Mouse (Mus musculus) heart, embryonic 13.5 days (tissue): Measurements from ENCODE around the gene Insrr. TPM values are rescaled to one million over a fixed set of nuclear protein-coding genes. Genes with fewer than 3 reads are reported as not detected.
A peak's percentile ranks its signal among the peaks of the same experiment; 100 is the strongest.

Experiments
- ATAC-seq: fragments of 200-750 bp; cut with Nextera tagmentation; 2 replicates; pipeline ENCODE4 v1.8.0; 2017; ENCODE audit warnings: moderate TSS enrichment; ENCODE audit not compliant: insufficient number of reproducible peaks, low FRiP score, low TSS enrichment; ENCODE audit errors: extremely low read depth
- H3K27ac ChIP-seq: fragments of 300-500 bp; sonication (generic); replicated peaks from 2 replicates; pipeline ENCODE4 v1.5.1; 2015; ENCODE audit warnings: moderate library complexity, mild to moderate bottlenecking, inconsistent platforms
- H3K27me3 ChIP-seq: fragments of 300-500 bp; sonication (generic); replicated peaks from 2 replicates; pipeline ENCODE4 v1.6.1; 2015; ENCODE audit warnings: mild to moderate bottlenecking, inconsistent platforms
- H3K36me3 ChIP-seq: fragments of 300-500 bp; sonication (generic); 2 replicates; pipeline ENCODE4 v1.6.1; 2015; ENCODE audit warnings: mild to moderate bottlenecking, inconsistent platforms
- H3K4me1 ChIP-seq: fragments of 300-500 bp; sonication (generic); 2 replicates; pipeline ENCODE4 v1.6.1; 2015; ENCODE audit warnings: inconsistent platforms
- H3K4me2 ChIP-seq: fragments of 300-500 bp; sonication (generic); 2 replicates; pipeline ENCODE4 v1.6.1; 2015; ENCODE audit warnings: inconsistent platforms, mild to moderate bottlenecking, moderate library complexity
- H3K4me3 ChIP-seq: fragments of 300-500 bp; sonication (generic); 2 replicates; pipeline ENCODE4 v1.5.1; 2015; ENCODE audit warnings: moderate library complexity, mild to moderate bottlenecking, inconsistent platforms
- H3K9ac ChIP-seq: fragments of 300-500 bp; sonication (generic); 2 replicates; pipeline ENCODE4 v1.6.1; 2015; ENCODE audit warnings: inconsistent platforms, mild to moderate bottlenecking, moderate library complexity
- H3K9me3 ChIP-seq: fragments of 300-500 bp; sonication (generic); 2 replicates; pipeline ENCODE4 v1.6.1; 2016; ENCODE audit warnings: inconsistent platforms
- WGBS: fragments of 180-500 bp; shearing (Covaris S2); methylation state at CpG from one replicate; pipeline ENCODE4 v1.1.7; 2015; ENCODE audit warnings: mixed read lengths; 5-methylcytosine and 5-hydroxymethylcytosine counted together
- polyA plus RNA-seq: library from polyadenylated mRNA; unstranded; fragments of >200 nt; fragmentation: Nextera tagmentation; extraction: Ambion mirVana; gene quantifications from 2 replicates; pipeline ENCODE4 v1.2.1, GENCODE M21; 2015

The Insrr gene
- polyA plus RNA-seq, 1 experiment from 2014 or later, result 0.08 TPM

DNA sequence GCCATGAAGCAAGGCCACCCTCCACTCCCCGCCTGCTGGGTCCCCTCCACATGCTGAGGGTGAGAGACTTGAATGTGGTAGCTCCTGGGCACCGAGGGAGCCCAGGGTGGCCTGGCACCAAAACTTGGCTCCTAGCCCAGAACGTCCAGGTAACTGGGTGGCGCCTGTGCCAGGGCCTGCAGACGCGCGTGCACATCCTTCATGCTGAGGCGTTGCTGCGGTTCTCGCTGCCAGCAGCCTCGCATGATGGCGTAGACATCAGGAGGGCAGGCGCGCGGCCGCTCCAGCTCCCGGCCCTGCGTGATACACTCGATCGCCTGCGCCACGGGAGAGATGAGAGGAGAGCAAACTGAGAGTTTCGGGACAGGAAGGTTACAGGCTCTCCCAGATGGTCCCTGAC, 18.5 kb upstream of the Insrr start:
- Histone ChIP-seq H3K36me3 (no peaks in the 10 kb centered on the region), H3K27ac (no peak overlapping the region), H3K9me3 (no peaks in the 10 kb centered on the region), H3K4me2 (no peak overlapping the region), H3K4me3 (no peak overlapping the region), H3K9ac (no peak overlapping the region), H3K4me1 (peaks cover 6% of the 10 kb centered on the region; the same call in 1 of the 2 replicates), H3K27me3 (peaks cover 98% of the 10 kb centered on the region)
- 45% methylated on average over 23 of the region's 23 CpGs for WGBS
- ATAC-seq, result no peak

DNA sequence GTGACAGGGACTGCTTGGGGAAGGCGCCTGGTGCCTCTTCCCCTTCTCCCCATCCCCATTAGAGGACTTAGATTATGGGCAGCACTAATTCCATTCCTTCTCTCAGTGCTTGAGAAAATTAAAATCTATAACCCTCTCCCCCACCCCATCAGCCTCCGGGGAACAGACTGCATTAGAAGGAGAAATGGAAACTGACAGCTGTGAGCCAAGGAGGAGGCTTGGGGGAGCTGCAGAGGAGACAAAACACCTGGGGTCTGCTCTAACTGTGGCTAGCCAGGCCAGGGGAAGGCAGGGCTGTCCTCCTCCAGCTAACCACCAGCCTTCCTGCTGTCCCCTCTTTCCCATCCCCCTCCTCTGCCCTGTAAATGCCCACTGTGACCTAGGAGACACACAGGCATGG, 17.7 kb upstream of the Insrr start:
- H3K4me2 ChIP-seq, result no peak overlapping the region

DNA sequence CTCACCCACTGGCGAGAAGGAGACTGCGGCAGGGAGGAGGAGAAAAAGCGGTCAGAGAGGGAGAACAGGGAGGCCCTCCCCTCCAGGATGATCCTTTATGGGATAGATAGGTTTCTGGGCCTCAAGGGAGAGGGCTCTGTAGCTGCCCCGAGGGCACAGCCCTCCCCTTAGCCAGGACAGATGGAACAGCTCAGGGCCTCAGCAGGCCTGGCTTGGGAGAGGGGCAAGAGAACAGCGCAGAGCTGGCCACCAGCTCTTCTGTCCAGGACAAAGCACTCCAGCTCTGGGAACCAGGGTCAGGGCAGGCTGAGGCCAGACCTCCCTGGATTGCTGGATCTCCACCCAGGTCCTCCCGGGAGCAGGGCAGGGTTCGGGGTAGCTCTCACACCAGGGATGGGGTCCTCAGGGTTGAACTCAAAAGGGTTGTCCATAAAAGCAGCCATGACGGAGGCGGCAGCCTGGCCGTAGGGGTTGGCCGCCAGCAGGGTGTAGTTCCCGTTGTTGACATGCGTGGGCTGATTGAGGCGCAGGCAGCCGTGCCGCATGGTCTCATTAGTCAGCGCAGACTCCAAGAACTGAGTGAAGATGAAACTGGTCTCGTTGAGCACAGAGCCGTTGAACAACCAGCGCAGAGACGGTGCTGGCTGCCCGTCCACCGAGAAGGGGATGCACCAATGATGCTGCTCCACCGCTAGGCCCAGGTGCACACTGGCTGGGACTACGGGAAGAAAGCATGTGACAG, 13.3 kb upstream of the Insrr start:
- Histone ChIP-seq H3K9ac (no peak overlapping the region), H3K4me3 (no peak overlapping the region), H3K36me3 (no peaks in the 10 kb centered on the region), H3K4me1 (peaks cover 22% of the 10 kb centered on the region), H3K27ac (no peak overlapping the region), H3K4me2 (no peak overlapping the region), H3K9me3 (no peaks in the 10 kb centered on the region), H3K27me3 (peaks cover 74% of the 10 kb centered on the region)
- no peak for ATAC-seq
- 77% methylated on average over 25 of the region's 25 CpGs for WGBS

More for the DNA sequence above, 17.7 kb upstream of the Insrr start:
- Histone ChIP-seq H3K27me3 (peaks cover 96% of the 10 kb centered on the region), H3K27ac (no peak overlapping the region), H3K9me3 (no peaks in the 10 kb centered on the region), H3K4me3 (no peak overlapping the region), H3K4me1 (peaks cover 7% of the 10 kb centered on the region; the same call in 1 of the 2 replicates), H3K9ac (peak overlapping the region; percentile 16; the same call in 1 of the 2 replicates), H3K36me3 (no peaks in the 10 kb centered on the region)
- 26% methylated on average over 2 of the region's 2 CpGs for WGBS
- no peak for ATAC-seq

DNA sequence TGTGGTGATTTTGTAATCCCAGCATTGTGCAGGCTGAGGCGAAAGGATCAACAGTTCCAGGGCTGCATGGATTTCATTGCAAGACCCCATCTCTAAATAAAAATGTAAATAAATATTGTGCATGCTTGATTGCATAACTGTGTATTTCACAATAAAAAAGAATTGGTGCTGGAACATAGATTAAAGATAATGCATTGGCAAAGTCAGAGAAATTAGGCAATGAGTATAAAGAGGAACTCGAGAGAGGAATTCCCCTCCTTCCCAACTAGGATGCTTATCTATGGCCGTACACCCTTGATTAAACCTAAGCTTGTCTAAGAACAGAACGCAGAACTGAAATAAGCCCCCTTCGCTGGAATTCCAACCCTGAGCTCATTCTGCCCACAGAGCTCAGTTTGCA, 11.6 kb upstream of the Insrr start:
- WGBS, result 40% methylated on average over 5 of the region's 5 CpGs
- H3K9ac ChIP-seq, result no peak overlapping the region
- peaks cover 73% of the 10 kb centered on the region for H3K27me3 ChIP-seq
- no peak overlapping the region for H3K27ac ChIP-seq
- H3K4me1 ChIP-seq, result peaks cover 32% of the 10 kb centered on the region
- no peak for ATAC-seq
- no peak overlapping the region for H3K4me3 ChIP-seq
- H3K4me2 ChIP-seq, result no peak overlapping the region
- H3K9me3 ChIP-seq, result no peaks in the 10 kb centered on the region
- no peaks in the 10 kb centered on the region for H3K36me3 ChIP-seq

DNA sequence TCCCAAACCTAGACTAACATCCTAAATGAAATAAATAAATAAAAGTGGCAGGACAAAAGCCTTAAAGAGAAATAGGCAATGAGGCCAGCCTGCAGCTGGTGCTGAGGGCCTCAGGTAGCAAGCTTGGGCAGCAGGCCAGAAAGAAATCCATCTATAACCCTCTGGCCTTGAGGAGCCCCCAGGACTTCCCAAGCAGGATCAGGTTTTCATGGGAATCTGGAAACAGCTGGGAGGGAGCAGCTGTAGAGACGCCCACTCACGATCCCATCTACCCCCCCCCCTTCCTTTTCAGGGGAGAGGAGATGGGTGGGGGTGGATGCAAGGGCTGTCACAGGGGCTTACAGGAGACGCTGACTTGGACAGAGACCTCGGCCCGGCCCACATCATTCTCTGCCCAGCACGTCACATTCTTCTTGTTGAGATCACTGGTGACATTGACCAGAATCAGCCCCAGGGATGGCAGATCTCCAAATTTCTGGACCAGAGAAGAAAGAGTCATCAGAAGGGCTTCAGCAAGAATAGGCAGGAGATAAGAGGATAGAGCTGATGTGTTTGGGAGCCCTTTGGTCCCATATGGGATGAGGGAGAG, 11.0 kb upstream of the Insrr start:
- Histone ChIP-seq H3K9me3 (no peaks in the 10 kb centered on the region), H3K27ac (no peak overlapping the region), H3K4me1 (peaks cover 32% of the 10 kb centered on the region), H3K9ac (peak overlapping the region; percentile 35; the same call in 1 of the 2 replicates), H3K4me2 (no peak overlapping the region), H3K4me3 (no peak overlapping the region), H3K27me3 (peaks cover 73% of the 10 kb centered on the region), H3K36me3 (no peaks in the 10 kb centered on the region)
- no peak for ATAC-seq
- WGBS, result 19% methylated on average over 6 of the region's 6 CpGs

DNA sequence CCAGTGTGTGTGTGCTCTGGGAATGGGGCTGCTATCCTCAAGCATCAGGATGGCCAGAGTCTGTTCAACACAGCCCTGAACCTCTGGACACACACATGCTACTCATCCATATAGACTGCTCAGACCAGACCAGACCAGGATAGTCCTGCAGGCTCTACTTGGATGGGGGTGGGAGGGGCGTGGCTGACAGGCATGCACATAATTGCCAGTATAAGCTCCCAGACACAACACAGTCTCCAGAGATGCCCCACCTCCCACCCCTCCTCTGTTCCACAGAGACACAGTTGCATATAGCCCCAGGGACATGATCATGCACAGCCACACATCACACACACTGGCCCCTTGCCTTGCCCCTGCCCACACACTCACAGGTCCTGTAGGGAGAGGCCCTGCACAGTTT, 7.5 kb upstream of the Insrr start:
- no peak overlapping the region for H3K4me3 ChIP-seq
- no peak for ATAC-seq
- peaks cover 78% of the 10 kb centered on the region for H3K27me3 ChIP-seq
- H3K9ac ChIP-seq, result no peak overlapping the region
- peaks cover 28% of the 10 kb centered on the region for H3K4me1 ChIP-seq
- H3K4me2 ChIP-seq, result no peak overlapping the region
- H3K27ac ChIP-seq, result no peak overlapping the region
- 64% methylated on average over 1 of the region's 1 CpGs for WGBS
- no peaks in the 10 kb centered on the region for H3K9me3 ChIP-seq
- no peaks in the 10 kb centered on the region for H3K36me3 ChIP-seq

DNA sequence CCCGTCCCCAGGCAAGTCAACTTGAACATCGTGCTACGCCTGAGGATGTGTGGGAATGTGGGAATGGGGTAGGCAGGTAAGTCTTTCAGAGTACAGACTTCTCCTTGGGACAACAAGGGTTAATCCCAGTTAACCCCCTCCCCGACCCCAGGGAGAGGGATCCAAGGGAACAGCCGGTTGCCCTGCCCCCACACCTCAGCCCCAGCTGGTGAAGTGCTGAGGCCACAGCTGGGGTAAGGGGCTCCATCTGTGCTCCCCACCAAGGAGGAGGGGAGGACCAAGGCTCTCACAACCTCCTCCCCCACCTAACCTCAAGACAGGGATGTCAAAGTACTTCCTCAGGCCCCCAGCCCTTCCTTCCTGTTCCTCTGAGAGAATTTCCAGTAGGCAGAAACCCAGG, 7.0 kb upstream of the Insrr start:
- H3K9ac ChIP-seq, result no peak overlapping the region
- H3K36me3 ChIP-seq, result no peaks in the 10 kb centered on the region
- no peaks in the 10 kb centered on the region for H3K9me3 ChIP-seq
- 37% methylated on average over 5 of the region's 5 CpGs for WGBS
- H3K4me2 ChIP-seq, result no peak overlapping the region
- H3K27me3 ChIP-seq, result peaks cover 84% of the 10 kb centered on the region
- peaks cover 33% of the 10 kb centered on the region for H3K4me1 ChIP-seq
- no peak overlapping the region for H3K4me3 ChIP-seq
- no peak overlapping the region for H3K27ac ChIP-seq
- ATAC-seq, result no peak

DNA sequence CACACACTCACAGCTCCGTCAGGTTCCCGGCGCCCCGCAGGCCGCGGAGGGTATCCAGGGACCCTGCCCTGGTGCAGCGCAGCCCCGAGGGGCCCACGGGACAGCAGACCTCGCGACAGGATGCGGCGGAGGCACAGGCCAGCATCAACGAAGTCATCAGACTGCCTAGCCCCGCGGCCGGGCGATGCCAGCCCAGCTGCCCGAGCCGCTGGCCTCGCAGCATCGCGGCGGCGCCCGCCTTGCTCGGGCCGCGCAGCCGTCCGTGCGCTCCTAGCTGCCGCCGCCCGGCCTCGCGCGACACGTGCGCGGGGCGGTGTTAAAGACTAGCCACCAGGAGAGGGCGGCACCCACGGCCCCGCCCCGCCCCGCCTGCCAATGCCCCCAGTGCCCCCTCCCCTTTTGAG, 1.8 kb upstream of the Insrr start, which contains the start of gene Ntrk1:
TSS of gene Ntrk1 (minus strand) at position 241 of the 404 bp plus-strand sequence.
- ATAC-seq, result no peak
- Histone ChIP-seq H3K9me3 (no peaks in the 10 kb centered on the region), H3K9ac (peak within 1 kb of the TSS; percentile 47; the same call in 1 of the 2 replicates), H3K4me1 (peaks cover 29% of the 10 kb centered on the region), H3K36me3 (no peaks in the 10 kb centered on the region), H3K27me3 (peaks cover 100% of the 10 kb centered on the region), H3K4me2 (peak within 1 kb of the TSS; percentile 62), H3K4me3 (peak within 1 kb of the TSS; percentile 39), H3K27ac (no peak within 1 kb of the TSS)
- 2% methylated on average over 47 of the region's 47 CpGs for WGBS

DNA sequence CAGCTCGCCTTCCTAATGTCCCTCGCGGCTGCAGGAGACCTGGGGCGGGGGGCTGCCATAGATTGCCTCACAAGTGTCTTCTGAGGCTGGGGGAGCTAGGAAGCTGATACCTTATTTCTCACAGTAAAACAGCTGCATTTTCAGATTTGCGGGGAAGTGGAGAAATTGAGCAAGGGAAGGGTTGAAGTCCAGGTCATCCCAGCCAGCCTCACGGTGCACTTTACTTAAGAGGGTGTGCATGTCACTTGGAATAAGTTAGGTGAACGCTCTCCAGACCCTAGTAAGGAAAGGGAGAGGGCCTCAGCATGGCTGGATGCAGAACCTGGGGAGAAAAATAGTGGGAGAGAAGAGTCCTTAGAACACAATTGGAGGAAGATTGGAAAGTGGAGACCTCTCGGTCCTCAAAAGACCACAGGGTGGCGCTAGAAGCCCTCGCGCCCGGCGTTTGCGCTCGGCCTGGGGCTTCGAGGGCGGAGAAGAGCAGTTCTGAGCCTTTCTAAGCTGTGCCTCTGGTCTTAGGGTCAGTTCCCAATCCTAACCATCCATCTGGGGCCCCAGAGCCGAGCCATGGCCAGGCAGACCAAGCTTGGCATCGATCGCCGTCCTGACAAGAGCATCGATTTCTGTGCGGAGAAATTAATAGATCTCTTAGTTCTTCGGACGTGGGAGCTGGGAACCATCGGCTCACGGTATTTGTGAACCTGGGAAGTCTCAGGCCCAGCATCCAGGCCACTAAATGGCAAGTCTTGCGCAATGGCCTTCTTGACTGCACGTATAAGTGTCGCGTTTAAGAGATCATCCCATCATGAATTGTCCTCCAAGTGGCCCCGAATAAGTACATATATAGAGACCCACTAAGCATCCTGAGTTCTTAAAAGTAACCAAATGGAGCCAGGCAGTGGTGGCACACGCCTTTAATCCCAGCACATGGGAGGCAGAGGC, 1.1 kb upstream of the Insrr start:
- Histone ChIP-seq H3K9ac (peak overlapping the region; percentile 47; the same call in 1 of the 2 replicates), H3K4me1 (peaks cover 27% of the 10 kb centered on the region), H3K4me3 (peak overlapping the region; percentile 39), H3K27ac (no peak overlapping the region), H3K27me3 (peaks cover 100% of the 10 kb centered on the region), H3K36me3 (no peaks in the 10 kb centered on the region), H3K4me2 (peak overlapping the region; percentile 62), H3K9me3 (no peaks in the 10 kb centered on the region)
- ATAC-seq, result no peak
- 17% methylated on average over 33 of the region's 33 CpGs for WGBS

DNA sequence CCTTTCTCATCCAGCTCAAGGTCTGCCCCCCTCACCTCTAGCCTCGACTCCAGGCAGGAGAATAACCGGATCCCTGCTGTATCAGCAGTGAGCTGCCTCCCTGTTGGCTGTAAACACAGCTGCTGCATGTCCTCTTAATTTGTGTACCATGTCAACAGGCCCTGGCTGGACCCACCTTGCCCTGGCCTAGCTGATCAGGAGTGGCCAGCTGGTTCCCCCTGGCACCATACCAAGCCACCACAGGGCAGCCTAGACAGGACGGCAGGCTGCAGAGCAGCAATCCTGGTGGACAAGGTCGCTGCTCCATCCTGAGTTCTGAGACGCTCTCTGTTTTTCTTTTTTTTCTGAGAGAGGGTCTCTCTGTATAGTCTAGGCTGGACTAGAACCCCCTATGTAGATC, 4.9 kb downstream of the Insrr start:
- H3K27me3 ChIP-seq, result peaks cover 100% of the 10 kb centered on the region

More for the DNA sequence above, 4.9 kb downstream of the Insrr start:
- Histone ChIP-seq H3K27ac (no peak overlapping the region), H3K9ac (no peak overlapping the region), H3K9me3 (no peaks in the 10 kb centered on the region), H3K4me1 (peaks cover 18% of the 10 kb centered on the region), H3K36me3 (no peaks in the 10 kb centered on the region), H3K4me3 (no peak overlapping the region), H3K4me2 (no peak overlapping the region)
- 47% methylated on average over 5 of the region's 5 CpGs for WGBS
- ATAC-seq, result no peak
